Mouse (Mus musculus) mesoderm, embryonic 11.5 days (tissue): ENCODE measurements around the gene Dixdc1.
A peak's percentile ranks its signal among the peaks of the same experiment; 100 is the strongest.

Experiments
- DNase-seq: peaks from one replicate; pipeline ENCODE4 v3.0.0-alpha.2; 2012; ENCODE audit warnings: low read depth, low spot score

Gene Dixdc1

GRCm38 (mm10) chr9:50745806-50746205, 6.5 kb upstream of the Dixdc1 start:
- DNase-seq, result no peak

- DNase-seq, result no peak
These were observed 3.4 kb upstream of the Dixdc1 start for GRCm38 (mm10) chr9:50742744-50743143.

GRCm38 (mm10) chr9:50742261-50742660, 2.9 kb upstream of the Dixdc1 start:
- no peak for DNase-seq

- no peak for DNase-seq
These were observed 1.8 kb upstream of the Dixdc1 start for GRCm38 (mm10) chr9:50740867-50741784.

- DNase-seq, result peak; percentile 69
These were observed 4.3 kb downstream of the Dixdc1 start for GRCm38 (mm10) chr9:50734989-50735388.

- no peak for DNase-seq
These were observed 6.8 kb downstream of the Dixdc1 start for GRCm38 (mm10) chr9:50732560-50732959.

GRCm38 (mm10) chr9:50729600-50729999, 9.7 kb downstream of the Dixdc1 start:
- DNase-seq, result no peak

GRCm38 (mm10) chr9:50727925-50728651, 11.2 kb downstream of the Dixdc1 start:
- DNase-seq, result peak; percentile 87

GRCm38 (mm10) chr9:50727171-50727924, 12.0 kb downstream of the Dixdc1 start:
- peak; percentile 59 for DNase-seq

- peak; percentile 61 for DNase-seq
These were observed 13.3 kb downstream of the Dixdc1 start for GRCm38 (mm10) chr9:50725921-50726590.

GRCm38 (mm10) chr9:50724661-50725330, 14.5 kb downstream of the Dixdc1 start:
- DNase-seq, result no peak

GRCm38 (mm10) chr9:50724147-50724546, 15.2 kb downstream of the Dixdc1 start:
- DNase-seq, result no peak

- no peak for DNase-seq
These were observed 15.9 kb downstream of the Dixdc1 start for GRCm38 (mm10) chr9:50723406-50723805.

GRCm38 (mm10) chr9:50722451-50722911, 16.8 kb downstream of the Dixdc1 start:
- no peak for DNase-seq

- DNase-seq, result no peak
These were observed 18.3 kb downstream of the Dixdc1 start for GRCm38 (mm10) chr9:50721061-50721460.

GRCm38 (mm10) chr9:50718878-50719277, 20.4 kb downstream of the Dixdc1 start:
- no peak for DNase-seq

- no peak for DNase-seq
These were observed 25.1 kb downstream of the Dixdc1 start for GRCm38 (mm10) chr9:50714188-50714587.

GRCm38 (mm10) chr9:50711337-50711736, 28.0 kb downstream of the Dixdc1 start:
- no peak for DNase-seq

- no peak for DNase-seq
These were observed 30.2 kb downstream of the Dixdc1 start for GRCm38 (mm10) chr9:50709108-50709507.

GRCm38 (mm10) chr9:50704907-50705306, 34.4 kb downstream of the Dixdc1 start:
- no peak for DNase-seq
